Mouse (Mus musculus) G1E (cell line): ENCODE data around the gene Rfx4.

Experiments
- CTCF ChIP-seq: IDR thresholded peaks from 2 replicates; pipeline ENCODE4 v1.5.1; 2012; ENCODE audit warnings: low read depth, low read length, inconsistent platforms, mixed read lengths
- TAL1 ChIP-seq: conservative IDR thresholded peaks from 2 replicates; pipeline ENCODE4 v1.6.1; 2012; ENCODE audit warnings: low read depth, low read length, inconsistent platforms, mixed read lengths

GRCm38 (mm10) chr10:84817086-84817869 lies 61.4 kb downstream of the Rfx4 start:
- TF ChIP-seq CTCF (no peak), TAL1 (no peak)
